Mouse (Mus musculus) limb, embryonic 11.5 days (tissue): ENCODE measurements around the gene Etl4. TPM values are rescaled to one million over a fixed set of nuclear protein-coding genes. Genes with fewer than 3 reads are reported as not detected.
A peak's percentile ranks its signal among the peaks of the same experiment; 100 is the strongest.

Experiments
- ATAC-seq: fragments of 200-750 bp; cut with Nextera tagmentation; 2 replicates; pipeline ENCODE4 v1.8.0; 2017; ENCODE audit warnings: low read depth; ENCODE audit not compliant: insufficient number of reproducible peaks, low FRiP score, low TSS enrichment
- DNase-seq: peaks from one replicate; pipeline ENCODE4 v3.0.0-alpha.2; 2015; ENCODE audit warnings: low spot score
- H3K27ac ChIP-seq: fragments of 300-500 bp; sonication (generic); replicated peaks from 2 replicates; pipeline ENCODE4 v1.5.1; 2014; ENCODE audit warnings: low read depth, mild to moderate bottlenecking, low read length
- H3K27me3 ChIP-seq: fragments of 300-500 bp; sonication (generic); 2 replicates; pipeline ENCODE4 v1.6.1; 2014; ENCODE audit warnings: mild to moderate bottlenecking, low read length, mixed read lengths; ENCODE audit not compliant: control insufficient read depth, insufficient read depth
- H3K36me3 ChIP-seq: fragments of 300-500 bp; sonication (generic); 2 replicates; pipeline ENCODE4 v1.6.1; 2014; ENCODE audit warnings: mild to moderate bottlenecking, low read length, moderate library complexity, mixed read lengths; ENCODE audit not compliant: control insufficient read depth, insufficient read depth
- H3K4me1 ChIP-seq: fragments of 300-500 bp; sonication (generic); 2 replicates; pipeline ENCODE4 v1.6.1; 2014; ENCODE audit warnings: low read length, mixed read lengths; ENCODE audit not compliant: control insufficient read depth, insufficient read depth
- H3K4me2 ChIP-seq: fragments of 300-500 bp; sonication (generic); 2 replicates; pipeline ENCODE4 v1.6.1; 2014; ENCODE audit warnings: low read depth, mild to moderate bottlenecking, moderate library complexity; ENCODE audit not compliant: severe bottlenecking
- H3K4me3 ChIP-seq: fragments of 300-500 bp; sonication (generic); 2 replicates; pipeline ENCODE4 v1.5.1; 2014; ENCODE audit warnings: low read depth, low read length
- H3K9ac ChIP-seq: fragments of 300-500 bp; sonication (generic); 2 replicates; pipeline ENCODE4 v1.6.1; 2014; ENCODE audit warnings: mild to moderate bottlenecking, low read length
- H3K9me3 ChIP-seq: fragments of 300-500 bp; sonication (generic); 2 replicates; pipeline ENCODE4 v1.6.1; 2016; ENCODE audit warnings: low read length; ENCODE audit not compliant: control insufficient read depth
- WGBS: fragments of 180-500 bp; shearing (Covaris S2); extraction: QIAGEN DNeasy Blood & Tissue Kit; methylation state at CpG from one replicate; pipeline ENCODE4 v1.1.7; 2014; 5-methylcytosine and 5-hydroxymethylcytosine counted together
- polyA plus RNA-seq: library from polyadenylated mRNA; unstranded; fragments of >200 nt; fragmentation: Nextera tagmentation; extraction: Ambion mirVana; gene quantifications from 2 replicates; pipeline ENCODE4 v1.2.1, GENCODE M21; 2014

Gene Etl4
- polyA plus RNA-seq, 1 experiment from 2014 or later = 13.5 TPM

- H3K9me3 ChIP-seq = no peaks in the 10 kb centered on the region
- peaks cover 3% of the 10 kb centered on the region; the same call in 1 of the 2 replicates for H3K4me1 ChIP-seq
- H3K4me3 ChIP-seq = no peak overlapping the region
- ATAC-seq (no peak), DNase-seq (no peak)
- no peak overlapping the region for H3K27ac ChIP-seq
- H3K27me3 ChIP-seq = no peaks in the 10 kb centered on the region
- no peak overlapping the region for H3K4me2 ChIP-seq
- no peak overlapping the region for H3K9ac ChIP-seq
- H3K36me3 ChIP-seq = no peaks in the 10 kb centered on the region
Observed at GRCm38 (mm10) chr2:20764566-20765090, 855.0 kb downstream of the Etl4 start.

GRCm38 (mm10) chr2:20768681-20769080, 859.1 kb downstream of the Etl4 start:
- no peak overlapping the region for H3K4me3 ChIP-seq
- no peaks in the 10 kb centered on the region for H3K4me1 ChIP-seq
- 60% methylated on average over 5 of the region's 5 CpGs for WGBS
- H3K9ac ChIP-seq = no peak overlapping the region
- no peaks in the 10 kb centered on the region for H3K27me3 ChIP-seq
- no peak overlapping the region for H3K4me2 ChIP-seq
- no peak overlapping the region for H3K27ac ChIP-seq
- H3K9me3 ChIP-seq = no peaks in the 10 kb centered on the region
- no peaks in the 10 kb centered on the region for H3K36me3 ChIP-seq
- DNase-seq (no peak), ATAC-seq (0 out of 2 replicates have a peak, but pooled peaks have one; percentile 35)

DNA sequence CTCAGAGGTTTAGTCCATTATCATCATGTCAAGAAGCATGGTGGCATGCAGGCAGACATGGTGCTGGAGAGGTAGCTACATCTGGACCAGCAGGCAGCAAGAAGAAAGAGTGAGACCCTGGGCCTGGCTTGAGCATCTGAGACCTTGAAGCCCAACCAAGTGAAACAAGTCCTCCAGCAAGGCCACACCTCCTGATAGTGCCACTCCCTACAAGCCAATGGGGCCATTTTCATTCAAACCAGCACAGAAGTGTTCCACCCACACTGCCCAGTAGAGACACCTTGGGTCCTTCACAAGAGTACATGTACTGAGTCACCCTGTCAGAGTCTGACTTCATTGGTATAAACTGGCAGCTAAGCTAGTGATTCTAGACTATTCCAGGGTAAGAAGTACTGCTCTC, 860.6 kb downstream of the Etl4 start:
- H3K4me2 ChIP-seq = no peak overlapping the region
- H3K27me3 ChIP-seq = no peaks in the 10 kb centered on the region
- H3K9ac ChIP-seq = no peak overlapping the region
- DNase-seq = no peak
- H3K27ac ChIP-seq = no peak overlapping the region
- no peaks in the 10 kb centered on the region for H3K9me3 ChIP-seq
- no peak overlapping the region for H3K4me3 ChIP-seq
- no peak for ATAC-seq
- H3K4me1 ChIP-seq = no peaks in the 10 kb centered on the region
- H3K36me3 ChIP-seq = no peaks in the 10 kb centered on the region

DNA sequence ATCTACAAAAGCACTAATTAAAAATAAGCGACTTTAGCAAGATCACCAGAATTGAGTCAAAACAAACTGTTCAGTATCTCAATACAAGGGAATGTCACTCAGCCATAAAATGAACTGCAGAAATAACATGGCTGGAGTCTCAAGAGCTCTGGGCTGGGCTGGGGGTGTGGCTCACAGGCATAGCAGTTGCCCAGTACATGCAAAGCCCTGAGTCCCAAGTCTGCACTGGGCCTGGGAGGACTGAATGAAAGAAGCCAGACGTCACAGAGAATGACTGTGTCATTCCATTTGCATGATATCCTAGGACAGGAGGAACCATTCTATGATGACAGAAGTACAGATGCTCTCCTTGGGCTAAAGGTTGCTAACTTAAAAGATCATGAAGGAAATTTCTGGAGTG, 864.9 kb downstream of the Etl4 start:
- no peak overlapping the region for H3K4me3 ChIP-seq
- no peaks in the 10 kb centered on the region for H3K4me1 ChIP-seq
- 74% methylated on average over 2 of the region's 2 CpGs for WGBS
- no peaks in the 10 kb centered on the region for H3K9me3 ChIP-seq
- H3K27me3 ChIP-seq = no peaks in the 10 kb centered on the region
- no peak overlapping the region for H3K9ac ChIP-seq
- DNase-seq (no peak), ATAC-seq (no peak)
- H3K27ac ChIP-seq = no peak overlapping the region
- H3K36me3 ChIP-seq = no peaks in the 10 kb centered on the region
- no peak overlapping the region for H3K4me2 ChIP-seq

DNA sequence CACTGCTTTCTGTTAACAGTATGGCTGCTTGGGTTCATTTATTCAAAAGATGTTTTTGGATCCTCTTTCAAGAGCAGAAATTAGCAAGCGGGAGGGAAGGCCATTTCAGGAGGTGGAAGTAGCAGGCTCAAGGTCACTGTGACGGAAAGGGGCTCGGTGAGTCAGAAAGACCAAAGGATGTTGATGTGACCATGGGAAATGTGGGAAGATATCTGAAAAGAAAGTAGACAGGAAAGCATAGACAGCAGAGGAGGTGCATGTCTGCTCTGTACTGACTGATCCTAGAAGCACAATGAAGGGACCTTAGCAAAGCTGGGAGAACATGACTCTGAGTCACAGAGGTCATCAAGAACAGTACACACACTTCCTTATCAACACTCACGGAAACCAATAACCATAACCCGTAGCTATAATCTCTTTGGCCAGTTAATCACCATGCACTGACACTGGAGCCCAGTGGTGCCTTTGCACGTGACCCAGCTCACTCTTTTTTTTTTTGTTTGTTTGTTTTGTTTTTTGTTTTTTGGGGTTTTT, 866.7 kb downstream of the Etl4 start:
- ATAC-seq (no peak), DNase-seq (no peak)
- no peaks in the 10 kb centered on the region for H3K36me3 ChIP-seq
- H3K9ac ChIP-seq = no peak overlapping the region
- H3K4me1 ChIP-seq = no peaks in the 10 kb centered on the region
- no peak overlapping the region for H3K4me2 ChIP-seq
- no peak overlapping the region for H3K27ac ChIP-seq
- 92% methylated on average over 6 of the region's 6 CpGs for WGBS
- no peaks in the 10 kb centered on the region for H3K27me3 ChIP-seq
- no peak overlapping the region for H3K4me3 ChIP-seq
- H3K9me3 ChIP-seq = no peaks in the 10 kb centered on the region

GRCm38 (mm10) chr2:20777931-20778330, 868.4 kb downstream of the Etl4 start:
- Histone ChIP-seq H3K4me1 (no peaks in the 10 kb centered on the region), H3K27me3 (no peaks in the 10 kb centered on the region), H3K9ac (no peak overlapping the region), H3K36me3 (no peaks in the 10 kb centered on the region), H3K9me3 (no peaks in the 10 kb centered on the region), H3K4me3 (no peak overlapping the region), H3K4me2 (no peak overlapping the region), H3K27ac (no peak overlapping the region)
- ATAC-seq = no peak
- no peak for DNase-seq
- 74% methylated on average over 6 of the region's 6 CpGs for WGBS

- no peak overlapping the region for H3K9ac ChIP-seq
- 33% methylated on average over 6 of the region's 6 CpGs for WGBS
- DNase-seq = peak; percentile 78
Observed at GRCm38 (mm10) chr2:20779484-20780381, 870.2 kb downstream of the Etl4 start.

GRCm38 (mm10) chr2:20801236-20801890, 891.8 kb downstream of the Etl4 start:
- no peaks in the 10 kb centered on the region for H3K4me1 ChIP-seq
- H3K27ac ChIP-seq = no peak overlapping the region
- H3K9ac ChIP-seq = no peak overlapping the region
- DNase-seq = no peak
- no peak overlapping the region for H3K4me3 ChIP-seq
- H3K9me3 ChIP-seq = no peaks in the 10 kb centered on the region
- no peak overlapping the region for H3K4me2 ChIP-seq
- no peaks in the 10 kb centered on the region for H3K36me3 ChIP-seq
- 76% methylated on average over 8 of the region's 8 CpGs for WGBS
- H3K27me3 ChIP-seq = no peaks in the 10 kb centered on the region
- ATAC-seq = no peak

More at GRCm38 (mm10) chr2:20779484-20780381, 870.2 kb downstream of the Etl4 start:
- Histone ChIP-seq H3K4me1 (no peaks in the 10 kb centered on the region), H3K4me2 (no peak overlapping the region), H3K9me3 (no peaks in the 10 kb centered on the region), H3K4me3 (no peak overlapping the region), H3K27ac (no peak overlapping the region), H3K36me3 (no peaks in the 10 kb centered on the region), H3K27me3 (no peaks in the 10 kb centered on the region)
- peak; percentile 57; the same call in 1 of the 2 replicates for ATAC-seq
